Mouse (Mus musculus): Measurements from ENCODE around the gene Cyb5r2. TPM values are rescaled to one million over a fixed set of nuclear protein-coding genes. Genes with fewer than 3 reads are reported as not detected.

Gene Cyb5r2
- not detected for polyA plus RNA-seq (2017; shearing (Covaris generic))

GRCm38 (mm10) chr7:107757308-107758151, at the start of gene Cyb5r2:
Cyb5r2 (minus strand) TSS chr7:107758032.

GRCm38 (mm10) chr7:107801108-107801507, 43.3 kb upstream of the Cyb5r2 start, which contains the start of gene Ovch2:
Ovch2 (minus strand) TSS chr7:107801208.

Other genes with a start within 250 kb of the Cyb5r2 start
- gene Olfml1, start 190.6 kb downstream of the Cyb5r2 start, polyA plus RNA-seq (2017; shearing (Covaris generic)): not detected
- gene Ppfibp2, start 162.8 kb downstream of the Cyb5r2 start, polyA plus RNA-seq (2017; shearing (Covaris generic)): 0.63 TPM
- gene 5330417H12Rik, start 132.9 kb downstream of the Cyb5r2 start, polyA plus RNA-seq (2017; shearing (Covaris generic)): not detected
- gene Ovch2, start 43.2 kb upstream of the Cyb5r2 start, polyA plus RNA-seq (2017; shearing (Covaris generic)): not detected
- not detected for gene Olfr467, start 54.2 kb upstream of the Cyb5r2 start, polyA plus RNA-seq (2017; shearing (Covaris generic))
- not detected for gene Olfr469, start 67.5 kb upstream of the Cyb5r2 start, polyA plus RNA-seq (2017; shearing (Covaris generic))
- not detected for gene Olfr470, start 89.5 kb upstream of the Cyb5r2 start, polyA plus RNA-seq (2017; shearing (Covaris generic))
- gene Olfr472, start 139.9 kb upstream of the Cyb5r2 start, polyA plus RNA-seq (2017; shearing (Covaris generic)): 0.06 TPM
- gene Olfr473, start 172.4 kb upstream of the Cyb5r2 start, polyA plus RNA-seq (2017; shearing (Covaris generic)): not detected
- not detected for gene Olfr474, start 196.6 kb upstream of the Cyb5r2 start, polyA plus RNA-seq (2017; shearing (Covaris generic))
- gene Olfr476, start 206.8 kb upstream of the Cyb5r2 start, polyA plus RNA-seq (2017; shearing (Covaris generic)): not detected
- gene Olfr477, start 228.7 kb upstream of the Cyb5r2 start, polyA plus RNA-seq (2017; shearing (Covaris generic)): not detected